ENCODE assay signal across 8 mouse cellular contexts in the genomic region with DNA sequence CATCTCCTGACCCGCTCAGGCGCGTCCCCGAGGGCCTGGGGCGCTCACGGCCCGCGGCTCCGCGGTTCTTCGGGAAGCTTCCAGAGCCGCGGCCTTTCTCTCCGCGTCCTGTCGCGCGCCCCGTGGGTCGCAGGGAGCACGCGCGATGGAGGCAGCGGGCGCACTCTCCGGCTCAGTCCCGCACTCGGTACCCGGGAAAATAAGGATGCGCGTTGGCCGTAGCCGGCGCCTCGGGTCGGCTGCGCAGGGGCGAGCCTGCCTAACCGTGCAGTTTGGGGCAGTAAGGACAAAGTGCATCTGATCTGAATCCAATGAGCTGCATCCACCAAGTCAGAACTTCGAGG. TPM values are rescaled to one million over a fixed set of nuclear protein-coding genes. Genes with fewer than 3 reads are reported as not detected.
DNase-seq lines count a peak whose midpoint lies in the region; ATAC-seq and TF ChIP-seq lines count a peak whose summit lies in the region.

No protein-coding gene starts in this region.

- peak; percentile 17; the same call in 1 of the 2 replicates for ATAC-seq in kidney, postnatal 0 days (replicated peaks; ENCODE audit: low FRiP score, low read depth)
- ATAC-seq in embryonic facial prominence, embryonic 13.5 days (ENCODE audit: insufficient number of reproducible peaks, insufficient read depth, low FRiP score, low TSS enrichment, low read depth), result no peak
- ATAC-seq in hindbrain, embryonic 15.5 days (ENCODE audit: low FRiP score, low read depth), result no peak; the same call in 1 of the 2 replicates
- ATAC-seq in midbrain, embryonic 16.5 days, result peak; percentile 74

- DNase-seq in kidney, postnatal 0 days (ENCODE audit: low spot score), result no peak
- no peak for DNase-seq in kidney, postnatal 10 days
- DNase-seq in spleen, postnatal 14 days (ENCODE audit: low spot score in 2 of 2), result no peak
- DNase-seq in left cerebral cortex, adult 11 months (ENCODE audit: low spot score), result no peak
- DNase-seq in adrenal gland, adult 2 months, result no peak

- peaks cover 31% of the 10 kb centered on the region for H3K27me3 ChIP-seq in kidney, postnatal 0 days (ENCODE audit: insufficient read depth, low read length)
- H3K27me3 ChIP-seq in embryonic facial prominence, embryonic 13.5 days, result peaks cover 33% of the 10 kb centered on the region
- 0 out of 2 replicates have a peak, but pooled peaks cover 5% of the 10 kb centered on the region for H3K27me3 ChIP-seq in hindbrain, embryonic 15.5 days
- no peaks in the 10 kb centered on the region for H3K27me3 ChIP-seq in midbrain, embryonic 16.5 days (ENCODE audit: control insufficient read depth, insufficient read depth, low read depth, low read length)

- H3K9ac ChIP-seq in kidney, postnatal 0 days (ENCODE audit: low read depth, low read length), result 0 out of 2 replicates have a peak overlapping the region, but pooled peaks have one; percentile 27
- peak overlapping the region; percentile 44 for H3K9ac ChIP-seq in embryonic facial prominence, embryonic 13.5 days
- peak overlapping the region; percentile 75 for H3K9ac ChIP-seq in hindbrain, embryonic 15.5 days
- H3K9ac ChIP-seq in midbrain, embryonic 16.5 days (ENCODE audit: low read depth, low read length), result peak overlapping the region; percentile 78

- H3K9me3 ChIP-seq in kidney, postnatal 0 days (replicated peaks; ENCODE audit: low read length), result no peaks in the 10 kb centered on the region
- no peaks in the 10 kb centered on the region for H3K9me3 ChIP-seq in embryonic facial prominence, embryonic 13.5 days
- no peaks in the 10 kb centered on the region for H3K9me3 ChIP-seq in hindbrain, embryonic 15.5 days
- no peaks in the 10 kb centered on the region for H3K9me3 ChIP-seq in midbrain, embryonic 16.5 days (replicated peaks; ENCODE audit: control insufficient read depth, low read length, poor library complexity, severe bottlenecking)

- H3K27ac ChIP-seq in kidney, postnatal 0 days, result no peak overlapping the region
- H3K27ac ChIP-seq in embryonic facial prominence, embryonic 13.5 days, result no peak overlapping the region
- peak overlapping the region; percentile 98 for H3K27ac ChIP-seq in hindbrain, embryonic 15.5 days (replicated peaks)
- peak overlapping the region; percentile 97 for H3K27ac ChIP-seq in midbrain, embryonic 16.5 days (ENCODE audit: low read length)

- H3K4me1 ChIP-seq in kidney, postnatal 0 days (replicated peaks; ENCODE audit: insufficient read depth, low read length), result peaks cover 14% of the 10 kb centered on the region; the same call in 1 of the 2 replicates
- H3K4me1 ChIP-seq in embryonic facial prominence, embryonic 13.5 days, result 0 out of 2 replicates have a peak, but pooled peaks cover 4% of the 10 kb centered on the region
- 0 out of 2 replicates have a peak, but pooled peaks cover 3% of the 10 kb centered on the region for H3K4me1 ChIP-seq in hindbrain, embryonic 15.5 days (replicated peaks)
- no peaks in the 10 kb centered on the region; the same call in 1 of the 2 replicates for H3K4me1 ChIP-seq in midbrain, embryonic 16.5 days (ENCODE audit: control insufficient read depth, insufficient read depth, low read length)

- no peak for TF ChIP-seq CTCF in kidney, postnatal 0 days (IDR thresholded peaks at IDR 0.05; ENCODE audit: low read depth)

- H3K4me3 ChIP-seq in kidney, postnatal 0 days (replicated peaks; ENCODE audit: low read depth, low read length), result peak overlapping the region; percentile 58
- H3K4me3 ChIP-seq in embryonic facial prominence, embryonic 13.5 days, result peak overlapping the region; percentile 60
- peak overlapping the region; percentile 76 for H3K4me3 ChIP-seq in hindbrain, embryonic 15.5 days
- peak overlapping the region; percentile 82 for H3K4me3 ChIP-seq in midbrain, embryonic 16.5 days (ENCODE audit: low read depth, low read length)

- peak overlapping the region; percentile 99 for H3K4me2 ChIP-seq in kidney, postnatal 0 days (ENCODE audit: low read length)
- peak overlapping the region; percentile 99 for H3K4me2 ChIP-seq in embryonic facial prominence, embryonic 13.5 days
- H3K4me2 ChIP-seq in hindbrain, embryonic 15.5 days, result peak overlapping the region; percentile 68
- H3K4me2 ChIP-seq in midbrain, embryonic 16.5 days (ENCODE audit: low read length), result peak overlapping the region; percentile 87

- WGBS in kidney, postnatal 0 days, result 0% methylated on average over 39 of the region's 40 CpGs
- under 1% methylated on average over 35 of the region's 40 CpGs for WGBS in embryonic facial prominence, embryonic 13.5 days
- WGBS in hindbrain, embryonic 15.5 days, result under 1% methylated on average over 39 of the region's 40 CpGs
- under 1% methylated on average over 40 of the region's 40 CpGs for WGBS in midbrain, embryonic 16.5 days

- no peaks in the 10 kb centered on the region for H3K36me3 ChIP-seq in kidney, postnatal 0 days (ENCODE audit: insufficient read depth, low read length)
- H3K36me3 ChIP-seq in embryonic facial prominence, embryonic 13.5 days, result no peaks in the 10 kb centered on the region
- no peaks in the 10 kb centered on the region for H3K36me3 ChIP-seq in hindbrain, embryonic 15.5 days
- H3K36me3 ChIP-seq in midbrain, embryonic 16.5 days (ENCODE audit: control insufficient read depth, insufficient read depth, low read length), result no peaks in the 10 kb centered on the region

RNA-seq across cellular contexts. Expression of a gene that starts 0.4 kb away (rescaled TPM):
- polyA plus RNA-seq in kidney, postnatal 0 days (2015; fragmentation: Nextera tagmentation; extraction: Ambion mirVana), result 0.08 and 0.14 TPM in 2 replicates
- 2.4 and 2.7 TPM in 2 replicates for polyA plus RNA-seq in embryonic facial prominence, embryonic 13.5 days (2015; fragmentation: Nextera tagmentation; extraction: Ambion mirVana)
- polyA plus RNA-seq in hindbrain, embryonic 15.5 days (2015; fragmentation: Nextera tagmentation; extraction: Ambion mirVana), result 6.5 and 7.5 TPM in 2 replicates
- polyA plus RNA-seq in midbrain, embryonic 16.5 days (2015; fragmentation: Nextera tagmentation; extraction: Ambion mirVana), result 7.0 and 9.6 TPM in 2 replicates
- not detected for total RNA-seq in adrenal gland, adult 2 months (2021)
- not detected in 2 replicates for polyA plus RNA-seq in adrenal gland, adult 2 months (2012; rRNA removed)

Comparison
In these comparisons a context has a peak if more than half of its experiments do, and no peak if none do; other contexts are left out.
1. ATAC-seq: peak in kidney, postnatal 0 days (single experiment) and midbrain, embryonic 16.5 days (single experiment); none in embryonic facial prominence, embryonic 13.5 days (single experiment) and hindbrain, embryonic 15.5 days (single experiment).
2. H3K27ac ChIP-seq: peak in hindbrain, embryonic 15.5 days (single experiment) and midbrain, embryonic 16.5 days (single experiment); none in kidney, postnatal 0 days (single experiment) and embryonic facial prominence, embryonic 13.5 days (single experiment).
3. H3K9ac ChIP-seq: peak in every context shown above with its lines; median percentile 78 in midbrain, embryonic 16.5 days; 75 in hindbrain, embryonic 15.5 days; 44 in embryonic facial prominence, embryonic 13.5 days; 27 in kidney, postnatal 0 days.
4. Peak in every context shown above with its lines, with median percentiles within 50 percentile points of each other: H3K4me2 ChIP-seq and H3K4me3 ChIP-seq.